Mouse (Mus musculus): ENCODE data around the gene Trip4. TPM values are rescaled to one million over a fixed set of nuclear protein-coding genes. Genes with fewer than 3 reads are reported as not detected.

Gene Trip4
- total and polyA plus RNA-seq, 3 experiments = 13.4 to 13.5 TPM; not detected in 1

GRCm38 (mm10) chr9:65786885-65787787 is 121.5 kb downstream of the Trip4 start (continued):
- TF ChIP-seq RCOR1 (IDR thresholded peaks at IDR 0.05; ENCODE audit: low read depth, low read length) (peak; percentile 98), TBP (IDR thresholded peaks at IDR 0.05; ENCODE audit: low read depth, low read length) (0 out of 2 replicates have a peak, but pooled peaks have one; percentile 33), MAFK (IDR thresholded peaks at IDR 0.05; ENCODE audit: borderline replicate concordance, low read depth, low read length) (0 out of 2 replicates have a peak, but pooled peaks have one; percentile 54), TCF12 (IDR thresholded peaks at IDR 0.05; ENCODE audit: low read depth, low read length) (peak; percentile 65), POLR2AphosphoS2 (IDR thresholded peaks at IDR 0.05; ENCODE audit: low read length) (no peak), POLR2AphosphoS5 (IDR thresholded peaks at IDR 0.05; ENCODE audit: borderline replicate concordance, low read depth, low read length) (no peak), USF1 (IDR thresholded peaks at IDR 0.05; ENCODE audit: low read depth, low read length) (no peak), CHD2 (IDR thresholded peaks at IDR 0.05; ENCODE audit: low read length) (no peak), GATA1 (IDR thresholded peaks at IDR 0.05; ENCODE audit: low read depth, low read length) (peak; percentile 52), EP300 (IDR thresholded peaks at IDR 0.05; ENCODE audit: low read depth in 1 of 2, low read length in 2 of 2) (peak; percentile 62 to 67), TAL1 (IDR thresholded peaks at IDR 0.05; ENCODE audit: low read length) (peak; percentile 85), ZMIZ1 (IDR thresholded peaks at IDR 0.05; ENCODE audit: low read depth, low read length) (no peak), MYC (IDR thresholded peaks at IDR 0.05; ENCODE audit: low read depth, low read length) (no peak), CHD1 (IDR thresholded peaks at IDR 0.05; ENCODE audit: low read depth, low read length) (no peak), NELFE (IDR thresholded peaks at IDR 0.05; ENCODE audit: low read depth, low read length) (no peak), MYB (IDR thresholded peaks at IDR 0.05; ENCODE audit: low read depth, low read length) (no peak), MEF2A (IDR thresholded peaks at IDR 0.05; ENCODE audit: extremely low read depth, insufficient replicate concordance, low read depth, low read length, poor library complexity, severe bottlenecking) (no peak), KAT2A (conservative IDR thresholded peaks at IDR 0.05; ENCODE audit: low read depth, low read length) (no peak), ZC3H11A (IDR thresholded peaks at IDR 0.05; ENCODE audit: low read depth, low read length) (no peak), NRF1 (IDR thresholded peaks at IDR 0.05; ENCODE audit: insufficient read depth, low read depth, low read length, poor library complexity, severe bottlenecking) (no peak), HCFC1 (IDR thresholded peaks at IDR 0.05; ENCODE audit: low read depth, low read length) (no peak), MAZ (IDR thresholded peaks at IDR 0.05; ENCODE audit: low read depth, low read length) (no peak), USF2 (IDR thresholded peaks at IDR 0.05; ENCODE audit: borderline replicate concordance in 1 of 2, insufficient read depth in 1 of 2, low read depth in 1 of 2, low read length in 2 of 2) (no peak)
